Mouse (Mus musculus) monocyte, adult 5-6 weeks (primary cell): ENCODE data around the gene Gm44502. TPM values are rescaled to one million over a fixed set of nuclear protein-coding genes. Genes with fewer than 3 reads are reported as not detected.

ENCODE experiments used
- ATAC-seq: fragments of 153-309, 156-312 bp; replicated peaks from 2 replicates; pipeline ENCODE4 v1.8.0; 2017; ENCODE audit warnings: mild to moderate bottlenecking; ENCODE audit not compliant: low TSS enrichment, insufficient number of reproducible peaks, severe bottlenecking, poor library complexity, low FRiP score
- total RNA-seq: library from RNA; stranded (forward); fragments of 200-1000, 200-491, 200-594 nt; gene quantifications from 3 replicates; pipeline ENCODE4 v1.2.3, GENCODE M21; 2017

Gm44502 gene
- total RNA-seq, 1 experiment from 2014 or later: 0.76 TPM

DNA sequence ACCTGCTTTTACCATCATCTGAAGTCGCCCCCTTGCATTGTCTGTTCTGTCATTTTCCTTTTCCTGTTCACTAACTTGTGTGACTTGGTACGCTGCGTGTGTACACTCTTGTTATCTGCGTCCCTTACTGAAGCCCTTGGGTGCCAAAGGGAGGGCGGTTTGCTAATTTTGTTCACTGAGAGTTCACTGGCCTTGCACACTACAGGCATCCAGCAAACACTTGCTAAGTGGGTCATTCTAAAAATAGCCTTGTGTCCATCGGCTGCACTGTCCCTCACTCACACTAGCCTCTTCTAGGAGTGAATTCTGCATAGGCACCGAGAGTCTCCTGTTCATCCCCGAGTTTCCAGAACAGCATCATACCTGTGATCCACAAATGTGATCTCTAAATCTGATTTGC lies 14.2 kb downstream of the Gm44502 start:
- ATAC-seq: no peak

- ATAC-seq: no peak
Measured at GRCm38 (mm10) chr15:89410118-89410517, 19.4 kb downstream of the Gm44502 start, which contains the start of gene Syce3. Syce3 (minus strand) TSS chr15:89410503.

- no peak for ATAC-seq
Measured at GRCm38 (mm10) chr15:89406691-89407090, 22.8 kb downstream of the Gm44502 start.

DNA sequence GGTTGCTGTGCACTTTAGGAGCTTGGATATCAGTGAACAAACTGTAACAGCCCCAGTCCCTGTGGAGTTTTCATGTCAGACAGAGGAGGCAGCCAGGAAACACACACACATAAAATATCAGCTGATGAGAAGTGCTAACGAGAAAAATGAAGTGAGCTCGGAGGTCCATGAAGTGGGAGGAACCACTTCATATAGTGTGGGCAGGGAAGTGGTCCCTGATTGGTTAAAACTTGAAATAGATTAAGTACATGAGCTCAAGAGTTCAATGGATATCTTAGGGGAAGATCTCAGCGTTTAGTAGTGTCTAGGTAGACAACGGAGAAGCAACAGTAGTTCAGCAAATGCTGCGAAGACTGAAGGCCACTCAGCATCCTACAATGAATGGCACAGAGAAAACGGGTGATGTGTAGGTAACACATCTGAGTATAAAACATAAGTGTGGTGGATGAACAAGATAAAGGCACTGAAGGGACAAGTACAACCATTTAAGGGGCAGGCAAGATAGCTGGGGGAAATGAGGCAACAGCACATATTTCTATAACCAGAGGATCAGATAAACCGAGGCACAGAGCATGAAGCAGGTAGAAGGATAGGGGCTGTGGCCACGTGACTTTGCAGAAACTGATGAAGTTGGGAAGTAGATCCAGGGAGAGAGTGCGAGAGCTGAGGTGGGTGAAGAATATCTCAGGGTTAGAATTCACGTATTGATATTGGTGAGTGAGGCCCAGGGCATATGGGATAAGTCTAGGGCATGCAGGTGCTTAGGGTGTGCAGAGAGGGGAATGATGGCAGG lies 24.5 kb downstream of the Gm44502 start:
- ATAC-seq: no peak

DNA sequence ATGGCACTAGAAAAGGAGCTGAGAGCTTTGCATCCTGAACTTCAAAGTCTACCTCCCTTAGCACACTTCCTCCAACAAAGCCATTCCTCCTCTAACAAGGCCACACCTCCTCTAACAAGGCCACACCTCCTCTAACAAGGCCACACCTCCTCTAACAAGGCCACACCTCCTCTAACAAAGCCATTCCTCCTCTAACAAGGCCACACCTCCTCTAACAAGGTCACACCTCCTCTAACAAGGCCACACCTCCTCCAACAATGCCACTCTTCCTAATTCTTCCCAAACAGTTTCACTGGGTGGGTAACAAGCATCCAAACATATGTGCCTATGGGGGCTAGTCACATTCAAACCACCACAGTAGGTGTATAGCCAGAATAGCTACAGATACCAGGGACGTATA lies 27.0 kb downstream of the Gm44502 start:
- no peak for ATAC-seq

DNA sequence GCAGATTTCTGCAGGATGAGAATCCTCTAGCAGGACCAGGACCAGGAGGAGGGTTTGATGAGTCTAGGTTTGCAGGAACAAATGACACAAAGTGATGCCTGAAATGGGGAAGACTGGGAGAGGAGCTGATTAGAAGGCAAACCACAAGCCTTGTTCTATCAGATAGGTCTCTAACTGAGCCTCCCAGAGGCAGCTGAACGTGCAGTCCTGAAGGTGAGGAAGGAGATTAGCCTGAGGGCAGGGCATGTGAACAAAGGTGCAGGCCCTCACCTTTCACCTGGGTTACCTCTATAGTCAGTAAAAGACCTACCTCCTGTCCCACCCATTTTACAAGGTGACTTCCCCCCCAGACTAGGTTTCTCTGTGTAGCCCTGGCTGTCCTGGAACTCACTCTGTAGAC lies 29.8 kb downstream of the Gm44502 start:
- ATAC-seq: no peak

DNA sequence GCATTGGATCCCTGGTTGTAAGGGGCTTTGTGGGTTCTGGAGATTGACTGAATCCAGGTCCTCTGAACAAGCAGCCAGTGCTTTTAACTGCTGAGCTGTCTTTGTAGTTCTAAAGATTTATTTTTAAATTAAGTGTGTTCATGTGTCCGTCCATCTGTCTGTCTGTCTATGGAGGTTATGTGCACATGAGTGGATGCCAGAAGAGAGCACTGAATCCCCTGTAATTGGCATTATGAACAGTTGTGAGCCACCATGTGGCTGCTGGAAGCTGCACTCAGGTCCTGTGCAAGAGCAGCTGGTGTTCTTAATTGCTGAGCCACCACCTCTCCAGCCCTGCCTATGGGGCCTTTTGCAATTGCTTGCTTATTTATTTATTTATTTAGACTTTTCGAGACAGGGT lies 31.4 kb downstream of the Gm44502 start:
- ATAC-seq: no peak

- ATAC-seq: no peak
Measured at GRCm38 (mm10) chr15:89396883-89397282, 32.6 kb downstream of the Gm44502 start.

GRCm38 (mm10) chr15:89390081-89390480 lies 39.4 kb downstream of the Gm44502 start:
- ATAC-seq: no peak

- no peak for ATAC-seq
Measured at GRCm38 (mm10) chr15:89387127-89387526, 42.4 kb downstream of the Gm44502 start.

GRCm38 (mm10) chr15:89384617-89385016 lies 44.9 kb downstream of the Gm44502 start, which contains the start of gene Klhdc7b:
Klhdc7b (plus strand) TSS chr15:89384917.
- no peak for ATAC-seq

DNA sequence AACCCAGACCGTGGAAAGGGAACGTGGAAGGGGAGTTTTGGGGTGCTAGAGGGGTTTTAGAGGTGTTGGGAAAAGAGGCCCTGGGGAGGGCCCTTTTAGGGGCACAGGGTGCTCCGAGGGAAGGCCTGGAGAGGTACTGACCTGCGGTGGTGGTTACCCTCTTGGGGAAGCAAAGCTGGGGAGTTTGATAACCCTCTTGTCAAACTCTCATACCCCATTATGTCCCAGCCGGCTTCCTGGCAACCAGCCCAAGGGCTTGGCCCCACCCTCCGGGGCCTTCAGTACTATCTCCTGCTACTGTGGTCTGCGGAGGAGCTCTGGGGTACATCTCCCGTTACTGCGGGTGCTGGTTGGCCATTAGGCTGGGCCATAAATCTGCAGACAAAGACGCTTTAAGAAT lies 50.1 kb downstream of the Gm44502 start:
- no peak for ATAC-seq

- ATAC-seq: no peak
Measured at GRCm38 (mm10) chr15:89378831-89379401, 50.6 kb downstream of the Gm44502 start, which contains the start of gene Odf3b. Odf3b (minus strand) TSS chr15:89379282.

GRCm38 (mm10) chr15:89377938-89378828 lies 51.3 kb downstream of the Gm44502 start:
- ATAC-seq: no peak

GRCm38 (mm10) chr15:89377362-89377761 lies 52.1 kb downstream of the Gm44502 start:
- no peak for ATAC-seq

GRCm38 (mm10) chr15:89376957-89377356 lies 52.5 kb downstream of the Gm44502 start, which contains the start of gene Tymp:
Tymp (minus strand) TSS chr15:89377039.
- ATAC-seq: no peak

- no peak for ATAC-seq
Measured at GRCm38 (mm10) chr15:89376040-89376439, 53.5 kb downstream of the Gm44502 start.

DNA sequence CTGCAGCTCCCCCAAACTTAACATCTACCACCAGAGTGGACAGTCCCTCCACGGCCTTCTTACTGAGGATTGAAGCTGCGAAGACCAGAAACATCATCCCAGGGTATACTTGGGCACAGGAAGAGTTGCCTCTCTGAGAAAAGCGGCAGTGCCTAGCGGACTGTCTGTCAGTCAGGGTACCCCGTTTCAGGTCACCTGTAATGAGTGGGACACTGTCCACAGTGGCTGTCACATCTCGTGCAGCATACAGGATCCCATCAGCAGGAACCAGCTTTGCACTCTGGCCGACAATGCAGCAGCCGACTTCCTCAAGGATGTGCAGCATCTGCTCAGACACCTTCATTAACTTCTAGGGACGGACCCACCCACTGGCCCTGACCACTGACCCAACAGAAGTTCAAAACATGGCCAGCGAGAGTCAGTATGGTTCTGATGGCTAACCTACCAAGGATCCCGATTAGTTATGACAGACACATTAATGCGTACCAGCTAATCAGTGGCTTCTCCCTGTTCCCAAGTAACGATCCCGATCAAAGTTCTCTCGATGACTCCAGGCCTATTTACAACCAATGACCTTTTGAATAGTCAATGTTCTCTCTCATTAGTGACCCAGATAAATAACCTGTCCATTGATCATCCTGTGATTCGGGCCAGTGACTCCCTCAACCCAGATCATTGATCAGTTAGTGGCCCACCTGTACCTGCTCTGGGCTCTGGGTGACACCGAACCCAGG lies 54.5 kb downstream of the Gm44502 start:
- ATAC-seq: no peak

DNA sequence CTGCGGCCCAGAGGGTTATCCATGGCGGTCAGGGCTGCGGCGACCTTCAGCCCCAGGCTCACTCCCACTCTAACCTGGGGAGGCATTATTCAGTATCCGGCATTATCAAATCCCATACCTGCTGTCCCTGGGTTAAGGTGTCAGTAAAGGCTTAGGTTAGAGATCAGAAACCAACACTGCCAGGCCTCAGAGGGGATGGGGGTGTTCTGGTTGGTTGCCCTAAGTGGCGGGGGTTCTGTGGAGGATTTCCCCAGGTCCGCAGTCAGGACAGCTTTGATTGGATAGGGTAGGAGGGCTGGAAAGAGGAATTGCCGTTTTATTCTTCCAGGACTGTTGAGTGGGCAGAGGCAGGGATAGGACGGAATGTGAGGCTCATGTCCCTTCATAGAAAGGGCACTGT lies 55.2 kb downstream of the Gm44502 start:
- ATAC-seq: no peak
